Mouse (Mus musculus) kidney, adult 2 months (tissue): Measurements from ENCODE around the gene Gm26920.

Experiments
- CTCF ChIP-seq: fragments of 200-500 bp; conservative IDR thresholded peaks from 2 replicates; pipeline ENCODE4 v1.5.1; 2011; ENCODE audit warnings: low read depth, mild to moderate bottlenecking, control low read depth, low read length, moderate library complexity, mixed read lengths; ENCODE audit not compliant: insufficient read depth, insufficient read length
- POLR2A ChIP-seq: fragments of 200-500 bp; IDR thresholded peaks from one replicate; pipeline ENCODE4 v1.6.1; 2011; ENCODE audit warnings: low read depth, low read length, control low read depth

DNA sequence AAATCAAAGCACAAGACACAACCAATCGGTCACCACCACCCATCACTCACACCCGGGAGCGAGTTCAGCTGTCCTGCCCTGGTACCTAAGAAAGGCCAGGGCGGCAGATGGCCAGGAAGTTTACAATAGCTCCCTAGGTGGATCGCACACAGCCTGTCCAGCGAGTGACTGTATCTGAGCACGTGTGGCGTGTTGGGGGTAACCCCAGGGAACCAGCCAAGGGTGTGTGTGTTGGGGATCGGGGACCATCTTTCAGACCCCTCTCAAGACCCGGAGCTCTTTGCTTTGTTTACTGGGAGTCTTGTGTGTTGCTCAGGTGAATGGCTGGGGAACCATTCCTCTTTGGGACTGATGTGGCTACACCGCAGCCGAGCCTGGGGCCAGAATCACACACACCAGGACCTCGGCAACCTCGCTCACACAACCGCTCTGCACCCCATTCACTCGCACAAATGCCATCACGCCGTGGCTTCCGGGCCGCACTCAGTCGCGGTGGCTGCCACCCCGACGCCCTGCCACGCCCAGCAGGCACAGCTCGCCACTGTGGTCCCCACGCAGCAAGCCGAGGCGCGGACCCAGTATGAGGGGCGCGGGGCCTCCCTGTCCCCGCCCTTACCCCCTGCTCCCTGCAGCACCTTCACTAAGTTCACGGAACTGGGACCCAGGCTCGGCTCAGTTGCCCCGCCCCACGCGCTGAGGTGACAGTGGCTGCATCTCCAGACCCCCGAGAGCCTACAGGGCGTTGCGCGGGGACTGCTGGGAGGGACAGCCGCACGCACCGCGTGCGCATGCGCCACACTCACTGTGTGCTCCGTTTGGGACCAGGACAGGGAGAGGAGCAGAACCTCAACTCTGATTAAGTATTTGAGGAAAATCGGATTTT is 17.8 kb downstream of the Gm26920 start, which contains the start of gene Zfp82:
- no peak for TF ChIP-seq CTCF
- no peak for TF ChIP-seq POLR2A
